Mouse (Mus musculus): ENCODE measurements around the gene Otulinl. TPM values are rescaled to one million over a fixed set of nuclear protein-coding genes. Genes with fewer than 3 reads are reported as not detected.

Gene Otulinl
- polyA plus RNA-seq, 1 experiment from 2014 or later = 16.2 TPM

GRCm38 (mm10) chr15:27617227-27617626 is 64.2 kb downstream of the Otulinl start:
- Histone ChIP-seq H3K27ac (ENCODE audit: low read depth, low read length) (no peak overlapping the region), H3K4me1 (ENCODE audit: control insufficient read depth, insufficient read depth, low read depth, low read length) (peaks cover 3% of the 10 kb centered on the region; the same call in 1 of the 2 replicates), H3K9ac (ENCODE audit: low read depth, low read length) (no peak overlapping the region), H3K4me2 (ENCODE audit: low read length) (no peak overlapping the region), H3K4me3 (ENCODE audit: low read length) (no peak overlapping the region), H3K9me3 (ENCODE audit: control insufficient read depth, low read length) (no peaks in the 10 kb centered on the region), H3K36me3 (ENCODE audit: control insufficient read depth, insufficient read depth, low read length) (peaks cover 8% of the 10 kb centered on the region), H3K27me3 (replicated peaks; ENCODE audit: control insufficient read depth, insufficient read depth, low read length) (no peaks in the 10 kb centered on the region)
- ATAC-seq = no peak
- WGBS = 82% methylated on average over 3 of the region's 3 CpGs

GRCm38 (mm10) chr15:27616159-27616558 is 65.2 kb downstream of the Otulinl start:
- no peak overlapping the region for H3K4me2 ChIP-seq (ENCODE audit: low read length)
- H3K4me1 ChIP-seq (ENCODE audit: control insufficient read depth, insufficient read depth, low read depth, low read length) = peaks cover 3% of the 10 kb centered on the region; the same call in 1 of the 2 replicates
- peaks cover 8% of the 10 kb centered on the region for H3K36me3 ChIP-seq (ENCODE audit: control insufficient read depth, insufficient read depth, low read length)
- no peak for ATAC-seq
- H3K27me3 ChIP-seq (replicated peaks; ENCODE audit: control insufficient read depth, insufficient read depth, low read length) = no peaks in the 10 kb centered on the region
- 78% methylated on average over 4 of the region's 4 CpGs for WGBS
- H3K9me3 ChIP-seq (ENCODE audit: control insufficient read depth, low read length) = no peaks in the 10 kb centered on the region
- no peak overlapping the region for H3K9ac ChIP-seq (ENCODE audit: low read depth, low read length)
- no peak overlapping the region for H3K4me3 ChIP-seq (ENCODE audit: low read length)
- H3K27ac ChIP-seq (ENCODE audit: low read depth, low read length) = no peak overlapping the region

- Histone ChIP-seq H3K27me3 (replicated peaks; ENCODE audit: control insufficient read depth, insufficient read depth, low read length) (no peaks in the 10 kb centered on the region), H3K4me1 (ENCODE audit: control insufficient read depth, insufficient read depth, low read depth, low read length) (peaks cover 3% of the 10 kb centered on the region; the same call in 1 of the 2 replicates), H3K4me2 (ENCODE audit: low read length) (no peak overlapping the region), H3K27ac (ENCODE audit: low read depth, low read length) (no peak overlapping the region), H3K4me3 (ENCODE audit: low read length) (no peak overlapping the region), H3K9ac (ENCODE audit: low read depth, low read length) (no peak overlapping the region), H3K36me3 (ENCODE audit: control insufficient read depth, insufficient read depth, low read length) (peaks cover 7% of the 10 kb centered on the region), H3K9me3 (ENCODE audit: control insufficient read depth, low read length) (no peaks in the 10 kb centered on the region)
- no peak for ATAC-seq
- WGBS = 91% methylated on average over 4 of the region's 4 CpGs
Measured at GRCm38 (mm10) chr15:27613255-27613654, 68.1 kb downstream of the Otulinl start.

GRCm38 (mm10) chr15:27612533-27613221 is 68.7 kb downstream of the Otulinl start:
- peak overlapping the region; percentile 36; the same call in 1 of the 2 replicates for H3K4me2 ChIP-seq (ENCODE audit: low read length)
- no peak overlapping the region for H3K4me3 ChIP-seq (ENCODE audit: low read length)
- peak; percentile 92 for ATAC-seq
- H3K27ac ChIP-seq (ENCODE audit: low read depth, low read length) = no peak overlapping the region
- H3K9ac ChIP-seq (ENCODE audit: low read depth, low read length) = no peak overlapping the region
- no peaks in the 10 kb centered on the region for H3K27me3 ChIP-seq (replicated peaks; ENCODE audit: control insufficient read depth, insufficient read depth, low read length)
- 21% methylated on average over 6 of the region's 6 CpGs for WGBS
- peaks cover 8% of the 10 kb centered on the region for H3K36me3 ChIP-seq (ENCODE audit: control insufficient read depth, insufficient read depth, low read length)
- H3K9me3 ChIP-seq (ENCODE audit: control insufficient read depth, low read length) = no peaks in the 10 kb centered on the region
- H3K4me1 ChIP-seq (ENCODE audit: control insufficient read depth, insufficient read depth, low read depth, low read length) = peaks cover 3% of the 10 kb centered on the region; the same call in 1 of the 2 replicates

GRCm38 (mm10) chr15:27609554-27609953 is 71.8 kb downstream of the Otulinl start:
- no peak overlapping the region for H3K27ac ChIP-seq (ENCODE audit: low read depth, low read length)
- 64% methylated on average over 4 of the region's 4 CpGs for WGBS
- H3K4me3 ChIP-seq (ENCODE audit: low read length) = no peak overlapping the region
- peaks cover 8% of the 10 kb centered on the region for H3K36me3 ChIP-seq (ENCODE audit: control insufficient read depth, insufficient read depth, low read length)
- H3K4me1 ChIP-seq (ENCODE audit: control insufficient read depth, insufficient read depth, low read depth, low read length) = peaks cover 3% of the 10 kb centered on the region; the same call in 1 of the 2 replicates
- H3K4me2 ChIP-seq (ENCODE audit: low read length) = no peak overlapping the region
- no peak overlapping the region for H3K9ac ChIP-seq (ENCODE audit: low read depth, low read length)
- no peak for ATAC-seq
- no peaks in the 10 kb centered on the region for H3K9me3 ChIP-seq (ENCODE audit: control insufficient read depth, low read length)
- no peaks in the 10 kb centered on the region for H3K27me3 ChIP-seq (replicated peaks; ENCODE audit: control insufficient read depth, insufficient read depth, low read length)

GRCm38 (mm10) chr15:27605252-27605651 is 76.1 kb downstream of the Otulinl start:
- no peak overlapping the region for H3K27ac ChIP-seq (ENCODE audit: low read depth, low read length)
- 86% methylated on average over 3 of the region's 3 CpGs for WGBS

More at GRCm38 (mm10) chr15:27605252-27605651, 76.1 kb downstream of the Otulinl start:
- no peaks in the 10 kb centered on the region for H3K4me1 ChIP-seq (ENCODE audit: control insufficient read depth, insufficient read depth, low read depth, low read length)
- H3K9ac ChIP-seq (ENCODE audit: low read depth, low read length) = no peak overlapping the region
- no peak overlapping the region for H3K4me3 ChIP-seq (ENCODE audit: low read length)
- H3K36me3 ChIP-seq (ENCODE audit: control insufficient read depth, insufficient read depth, low read length) = peaks cover 8% of the 10 kb centered on the region; the same call in 1 of the 2 replicates
- no peaks in the 10 kb centered on the region for H3K27me3 ChIP-seq (replicated peaks; ENCODE audit: control insufficient read depth, insufficient read depth, low read length)
- no peaks in the 10 kb centered on the region for H3K9me3 ChIP-seq (ENCODE audit: control insufficient read depth, low read length)
- H3K4me2 ChIP-seq (ENCODE audit: low read length) = no peak overlapping the region
- no peak for ATAC-seq

Other genes with a start within 250 kb of the Otulinl start
- gene Ank, start 214.9 kb downstream of the Otulinl start, polyA plus RNA-seq (2015; fragmentation: Nextera tagmentation; extraction: Ambion mirVana) = 11.6 and 15.6 TPM in 2 replicates
- gene Otulin, start 50.9 kb downstream of the Otulinl start, polyA plus RNA-seq (2015; fragmentation: Nextera tagmentation; extraction: Ambion mirVana) = 12.3 and 24.2 TPM in 2 replicates

Data from hindbrain, embryonic 16.5 days (tissue).